Mouse (Mus musculus) stomach, postnatal 0 days (tissue): ENCODE results near the gene Gm45711.

Experiments
- CTCF ChIP-seq: IDR thresholded peaks from 2 replicates; pipeline ENCODE4 v1.5.1; 2016; ENCODE audit warnings: antibody characterized with exemption, low read depth, mild to moderate bottlenecking, moderate library complexity
- EP300 ChIP-seq: optimal IDR thresholded peaks from 2 replicates; pipeline ENCODE3; 2016; ENCODE audit warnings: antibody characterized with exemption

GRCm38 (mm10) chr8:104341106-104341561 lies 31.3 kb upstream of the Gm45711 start:
- TF ChIP-seq CTCF = no peak
- no peak for TF ChIP-seq EP300
